Mouse (Mus musculus): Measurements from ENCODE around the gene Vps52. TPM values are rescaled to one million over a fixed set of nuclear protein-coding genes. Genes with fewer than 3 reads are reported as not detected.

Vps52 gene
- polyA plus RNA-seq, 1 experiment from 2014 or later, result 39.4 TPM

DNA sequence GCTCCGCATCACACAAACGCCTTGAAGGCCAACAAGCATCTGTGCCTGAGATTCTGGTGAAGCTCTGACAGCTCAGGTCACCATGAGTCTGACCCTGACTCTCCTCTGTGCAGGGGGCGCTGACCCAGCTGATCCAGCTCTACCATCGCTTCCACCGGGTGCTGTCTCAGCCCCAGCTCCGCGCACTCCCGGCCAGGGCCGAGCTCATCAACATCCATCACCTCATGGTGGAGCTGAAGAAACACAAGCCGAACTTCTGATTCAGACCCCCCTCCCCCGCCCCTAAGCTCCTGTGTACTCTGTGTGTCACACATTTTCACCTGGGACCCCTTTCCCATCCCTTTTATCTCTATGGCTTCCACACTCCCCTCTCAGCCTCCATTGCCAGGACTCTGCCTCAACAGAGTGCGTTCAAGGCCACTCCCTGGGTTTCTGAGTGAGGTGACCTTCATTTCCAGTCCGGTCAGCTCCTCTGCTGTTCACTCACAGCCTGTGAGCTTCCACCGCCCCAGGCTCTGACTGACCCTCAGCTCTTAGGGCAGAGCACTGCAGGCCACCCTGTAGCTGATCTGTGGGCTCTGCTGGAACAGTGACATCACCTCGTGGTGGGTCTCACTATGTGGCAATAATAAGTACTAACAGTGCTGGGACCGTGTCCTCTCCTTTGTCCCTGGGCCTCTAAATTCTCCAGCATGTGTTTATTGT, 10.4 kb downstream of the Vps52 start:
- Histone ChIP-seq H3K27ac (ENCODE audit: low read depth, low read length) (no peak overlapping the region), H3K36me3 (ENCODE audit: control insufficient read depth, insufficient read depth, low read length) (no peaks in the 10 kb centered on the region), H3K27me3 (ENCODE audit: control insufficient read depth, insufficient read depth, low read length) (no peaks in the 10 kb centered on the region), H3K4me3 (ENCODE audit: low read depth, low read length) (no peak overlapping the region), H3K9me3 (ENCODE audit: control insufficient read depth, low read length) (no peaks in the 10 kb centered on the region), H3K4me1 (replicated peaks; ENCODE audit: control insufficient read depth, insufficient read depth, low read length) (no peaks in the 10 kb centered on the region), H3K9ac (ENCODE audit: low read depth, low read length) (no peak overlapping the region), H3K4me2 (replicated peaks; ENCODE audit: low read depth, low read length) (no peak overlapping the region)
- ATAC-seq (ENCODE audit: low FRiP score) (no peak), DNase-seq (ENCODE audit: low spot score) (no peak)
- 87% methylated on average over 16 of the region's 16 CpGs for WGBS

DNA sequence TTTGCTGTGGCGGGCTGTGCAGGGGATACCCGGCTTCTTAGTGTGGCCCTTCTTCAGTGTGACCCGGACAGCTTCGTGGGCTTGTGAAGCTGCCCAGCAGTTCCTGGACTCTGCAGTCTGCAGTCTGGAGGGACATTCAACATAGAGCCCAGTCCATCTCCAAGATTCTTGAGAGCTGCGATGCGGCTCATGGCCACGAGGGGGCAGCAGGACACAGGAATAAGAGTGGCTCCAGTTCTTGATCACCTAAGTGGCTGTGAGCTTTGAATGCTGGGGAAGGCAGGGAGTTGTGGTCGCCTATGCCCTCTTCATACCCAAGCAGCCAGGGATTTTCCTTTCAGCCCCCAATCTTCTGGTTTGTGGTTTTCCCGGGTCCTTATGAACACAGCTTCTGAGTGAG, 12.9 kb downstream of the Vps52 start:
- H3K4me2 ChIP-seq (replicated peaks; ENCODE audit: low read depth, low read length), result no peak overlapping the region
- H3K27ac ChIP-seq (ENCODE audit: low read depth, low read length), result no peak overlapping the region
- ATAC-seq (ENCODE audit: low FRiP score), result peak; percentile 56

DNA sequence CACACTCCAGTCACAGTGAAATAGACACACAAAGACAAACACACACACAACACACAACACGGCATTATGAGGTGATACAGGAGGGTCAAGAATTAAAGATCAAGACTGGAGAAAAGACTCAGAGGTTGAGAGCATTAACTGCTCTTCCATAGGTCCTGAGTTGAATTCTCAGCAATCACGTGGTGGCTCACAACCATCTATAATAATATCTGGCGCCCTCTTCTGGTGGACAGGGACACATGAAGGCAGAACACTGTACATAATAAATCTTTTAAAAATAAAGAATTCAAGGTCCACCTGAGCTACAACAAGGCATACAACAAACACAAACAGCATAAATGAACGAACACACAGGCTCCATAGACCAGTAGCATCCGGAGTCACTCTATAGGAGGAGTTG, 13.3 kb downstream of the Vps52 start:
- no peaks in the 10 kb centered on the region for H3K36me3 ChIP-seq (ENCODE audit: control insufficient read depth, insufficient read depth, low read length)
- no peaks in the 10 kb centered on the region for H3K4me1 ChIP-seq (replicated peaks; ENCODE audit: control insufficient read depth, insufficient read depth, low read length)
- H3K9me3 ChIP-seq (ENCODE audit: control insufficient read depth, low read length), result no peaks in the 10 kb centered on the region
- H3K9ac ChIP-seq (ENCODE audit: low read depth, low read length), result no peak overlapping the region
- H3K27ac ChIP-seq (ENCODE audit: low read depth, low read length), result no peak overlapping the region
- no peak overlapping the region for H3K4me3 ChIP-seq (ENCODE audit: low read depth, low read length)
- WGBS, result 35% methylated on average over 5 of the region's 5 CpGs
- no peak overlapping the region for H3K4me2 ChIP-seq (replicated peaks; ENCODE audit: low read depth, low read length)
- DNase-seq (ENCODE audit: low spot score) (peak; percentile 57), ATAC-seq (ENCODE audit: low FRiP score) (peak; percentile 43)
- no peaks in the 10 kb centered on the region for H3K27me3 ChIP-seq (ENCODE audit: control insufficient read depth, insufficient read depth, low read length)

More for the DNA sequence above, 12.9 kb downstream of the Vps52 start:
- no peaks in the 10 kb centered on the region for H3K4me1 ChIP-seq (replicated peaks; ENCODE audit: control insufficient read depth, insufficient read depth, low read length)
- H3K27me3 ChIP-seq (ENCODE audit: control insufficient read depth, insufficient read depth, low read length), result no peaks in the 10 kb centered on the region
- H3K9me3 ChIP-seq (ENCODE audit: control insufficient read depth, low read length), result no peaks in the 10 kb centered on the region
- H3K4me3 ChIP-seq (ENCODE audit: low read depth, low read length), result no peak overlapping the region
- WGBS, result 2% methylated on average over 9 of the region's 9 CpGs
- no peaks in the 10 kb centered on the region for H3K36me3 ChIP-seq (ENCODE audit: control insufficient read depth, insufficient read depth, low read length)
- DNase-seq (ENCODE audit: low spot score), result peak; percentile 93
- H3K9ac ChIP-seq (ENCODE audit: low read depth, low read length), result no peak overlapping the region

DNA sequence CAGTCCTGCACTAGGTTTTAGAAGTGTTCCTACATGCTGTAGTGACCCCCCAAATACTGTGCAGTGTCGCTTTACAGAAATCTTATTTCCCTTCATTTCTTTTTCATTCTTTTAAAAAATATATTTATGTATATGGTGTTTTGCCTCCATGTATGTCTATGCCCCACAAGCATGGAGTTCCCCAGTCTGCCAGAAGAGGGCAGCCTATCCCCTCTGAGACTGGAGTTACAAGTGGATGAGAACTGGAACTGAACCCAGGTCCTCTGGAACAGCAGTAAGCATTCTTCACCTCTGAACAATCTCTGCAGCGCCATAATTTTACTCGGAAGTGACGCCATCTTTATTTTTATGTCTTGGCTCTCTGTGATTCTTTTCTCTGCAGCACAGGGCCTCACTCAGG, 13.8 kb downstream of the Vps52 start:
- no peak for DNase-seq (ENCODE audit: low spot score)
- no peak overlapping the region for H3K9ac ChIP-seq (ENCODE audit: low read depth, low read length)
- no peak overlapping the region for H3K4me3 ChIP-seq (ENCODE audit: low read depth, low read length)
- H3K4me2 ChIP-seq (replicated peaks; ENCODE audit: low read depth, low read length), result no peak overlapping the region
- no peaks in the 10 kb centered on the region for H3K4me1 ChIP-seq (replicated peaks; ENCODE audit: control insufficient read depth, insufficient read depth, low read length)
- H3K36me3 ChIP-seq (ENCODE audit: control insufficient read depth, insufficient read depth, low read length), result no peaks in the 10 kb centered on the region
- no peaks in the 10 kb centered on the region for H3K27me3 ChIP-seq (ENCODE audit: control insufficient read depth, insufficient read depth, low read length)
- no peaks in the 10 kb centered on the region for H3K9me3 ChIP-seq (ENCODE audit: control insufficient read depth, low read length)
- ATAC-seq (ENCODE audit: low FRiP score), result no peak
- 73% methylated on average over 4 of the region's 4 CpGs for WGBS
- H3K27ac ChIP-seq (ENCODE audit: low read depth, low read length), result no peak overlapping the region

DNA sequence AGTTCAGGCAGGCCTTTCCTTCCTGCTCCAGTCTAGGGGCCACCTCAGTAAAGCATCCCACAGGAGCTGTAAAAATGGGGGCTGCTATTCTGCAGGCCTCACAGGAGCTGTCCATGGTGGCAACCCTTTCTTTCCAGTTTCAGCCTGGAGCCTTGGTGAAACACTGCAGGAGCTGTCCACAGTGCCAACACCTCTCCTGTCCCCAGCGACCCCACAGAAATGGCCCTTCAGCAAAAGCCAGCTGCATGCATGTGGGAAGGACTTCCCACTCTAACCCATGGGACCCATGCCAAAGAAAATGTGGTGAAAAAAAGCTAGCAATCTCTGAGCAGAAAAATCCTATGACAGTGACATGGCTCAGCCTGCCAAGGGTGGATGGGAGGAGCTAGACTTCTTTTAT, 17.1 kb downstream of the Vps52 start:
- Histone ChIP-seq H3K9me3 (ENCODE audit: control insufficient read depth, low read length) (no peaks in the 10 kb centered on the region), H3K9ac (ENCODE audit: low read depth, low read length) (no peak overlapping the region), H3K4me1 (replicated peaks; ENCODE audit: control insufficient read depth, insufficient read depth, low read length) (no peaks in the 10 kb centered on the region), H3K4me3 (ENCODE audit: low read depth, low read length) (no peak overlapping the region), H3K4me2 (replicated peaks; ENCODE audit: low read depth, low read length) (no peak overlapping the region), H3K36me3 (ENCODE audit: control insufficient read depth, insufficient read depth, low read length) (no peaks in the 10 kb centered on the region), H3K27ac (ENCODE audit: low read depth, low read length) (no peak overlapping the region), H3K27me3 (ENCODE audit: control insufficient read depth, insufficient read depth, low read length) (peaks cover 10% of the 10 kb centered on the region)
- DNase-seq (ENCODE audit: low spot score) (peak; percentile 53), ATAC-seq (ENCODE audit: low FRiP score) (no peak)
- WGBS, result 8% methylated on average over 1 of the region's 1 CpGs

DNA sequence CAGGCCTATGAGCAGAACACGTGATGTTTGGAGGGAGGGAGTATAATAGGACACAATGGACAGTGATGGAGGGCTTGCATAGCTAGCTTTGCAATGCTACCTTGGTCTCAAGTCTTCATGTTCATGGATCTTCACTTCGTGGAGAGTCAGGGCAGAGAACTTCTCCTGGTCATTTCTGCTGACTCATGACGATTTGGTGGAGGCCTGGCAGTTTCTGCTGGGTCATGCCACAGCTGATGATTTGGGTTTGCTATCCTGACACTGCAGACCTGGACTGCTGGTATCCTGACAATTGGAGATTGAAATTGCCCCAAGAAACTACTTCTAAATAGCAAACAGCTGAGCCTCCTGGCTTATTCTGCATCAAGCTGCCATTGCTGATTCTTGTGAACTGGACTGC, 18.0 kb downstream of the Vps52 start:
- Histone ChIP-seq H3K9me3 (ENCODE audit: control insufficient read depth, low read length) (no peaks in the 10 kb centered on the region), H3K27ac (ENCODE audit: low read depth, low read length) (no peak overlapping the region), H3K4me1 (replicated peaks; ENCODE audit: control insufficient read depth, insufficient read depth, low read length) (no peaks in the 10 kb centered on the region), H3K36me3 (ENCODE audit: control insufficient read depth, insufficient read depth, low read length) (no peaks in the 10 kb centered on the region), H3K27me3 (ENCODE audit: control insufficient read depth, insufficient read depth, low read length) (peaks cover 19% of the 10 kb centered on the region), H3K9ac (ENCODE audit: low read depth, low read length) (no peak overlapping the region), H3K4me2 (replicated peaks; ENCODE audit: low read depth, low read length) (no peak overlapping the region), H3K4me3 (ENCODE audit: low read depth, low read length) (no peak overlapping the region)
- ATAC-seq (ENCODE audit: low FRiP score) (no peak), DNase-seq (ENCODE audit: low spot score) (no peak)
- WGBS, result 62% methylated on average over 3 of the region's 3 CpGs

DNA sequence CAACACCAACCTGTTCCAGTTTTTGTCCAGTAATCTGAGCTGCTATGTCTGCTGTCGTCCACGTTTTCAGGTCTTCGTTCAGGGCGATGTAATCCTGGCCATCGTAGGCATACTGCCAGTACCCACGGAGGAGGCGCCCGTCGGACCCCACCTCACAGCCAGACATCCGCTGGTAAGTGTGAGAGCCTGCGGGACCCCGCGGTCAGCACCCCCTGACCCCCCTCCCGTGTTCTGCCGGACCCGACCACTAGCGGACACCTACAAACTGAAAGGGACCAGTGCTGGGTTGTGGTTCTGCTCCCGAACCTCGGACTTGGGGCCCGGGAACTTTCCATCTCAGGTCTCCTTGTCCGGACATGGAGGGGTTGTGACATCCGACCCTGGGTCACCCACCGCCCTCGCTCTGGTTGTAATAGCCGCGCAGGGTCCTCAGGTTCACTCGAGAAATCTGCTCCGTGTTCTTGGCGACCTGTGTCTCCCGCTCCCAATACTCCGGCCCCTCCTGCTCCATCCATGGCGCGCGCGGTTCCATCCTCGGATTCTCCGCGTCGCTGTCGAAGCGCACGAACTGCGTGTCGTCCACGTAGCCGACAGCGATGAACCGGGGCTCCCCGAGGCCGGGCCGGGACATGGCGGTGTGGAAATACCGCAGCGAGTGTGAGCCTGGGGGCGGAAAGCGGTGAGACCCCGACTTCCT, 22.4 kb downstream of the Vps52 start:
- Histone ChIP-seq H3K4me2 (replicated peaks; ENCODE audit: low read depth, low read length) (peak overlapping the region; percentile 47), H3K36me3 (ENCODE audit: control insufficient read depth, insufficient read depth, low read length) (no peaks in the 10 kb centered on the region), H3K27me3 (ENCODE audit: control insufficient read depth, insufficient read depth, low read length) (peaks cover 30% of the 10 kb centered on the region), H3K4me3 (ENCODE audit: low read depth, low read length) (peak overlapping the region; percentile 23), H3K4me1 (replicated peaks; ENCODE audit: control insufficient read depth, insufficient read depth, low read length) (no peaks in the 10 kb centered on the region), H3K9me3 (ENCODE audit: control insufficient read depth, low read length) (no peaks in the 10 kb centered on the region), H3K9ac (ENCODE audit: low read depth, low read length) (no peak overlapping the region), H3K27ac (ENCODE audit: low read depth, low read length) (no peak overlapping the region)
- ATAC-seq (ENCODE audit: low FRiP score) (no peak), DNase-seq (ENCODE audit: low spot score) (peak; percentile 6)
- 2% methylated on average over 57 of the region's 57 CpGs for WGBS

DNA sequence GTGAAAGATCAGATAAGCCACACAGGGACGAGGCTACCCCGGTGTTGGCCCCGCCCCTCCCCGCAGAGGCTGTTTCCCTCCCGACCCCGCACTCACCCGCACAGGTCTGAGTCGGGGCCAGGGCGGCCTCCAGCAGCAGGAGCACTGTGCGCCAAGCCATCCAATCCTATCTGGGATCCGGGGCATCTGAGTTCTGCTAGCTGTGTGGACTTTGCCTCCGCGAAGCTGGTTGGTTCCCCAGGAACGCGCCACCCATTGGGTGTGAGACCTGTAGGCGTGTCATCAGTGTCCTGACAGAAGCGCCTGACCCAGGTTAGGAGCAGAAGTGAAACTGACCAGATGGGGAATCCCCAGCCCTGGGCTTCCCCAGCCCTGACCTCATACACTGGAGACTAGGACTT, 23.0 kb downstream of the Vps52 start:
- ATAC-seq (ENCODE audit: low FRiP score) (0 out of 2 replicates have a peak, but pooled peaks have one; percentile 20), DNase-seq (ENCODE audit: low spot score) (peak; percentile 31)
- no peaks in the 10 kb centered on the region for H3K9me3 ChIP-seq (ENCODE audit: control insufficient read depth, low read length)
- H3K9ac ChIP-seq (ENCODE audit: low read depth, low read length), result no peak overlapping the region
- H3K4me2 ChIP-seq (replicated peaks; ENCODE audit: low read depth, low read length), result peak overlapping the region; percentile 47
- no peaks in the 10 kb centered on the region for H3K36me3 ChIP-seq (ENCODE audit: control insufficient read depth, insufficient read depth, low read length)
- WGBS, result 0% methylated on average over 17 of the region's 17 CpGs
- no peaks in the 10 kb centered on the region for H3K4me1 ChIP-seq (replicated peaks; ENCODE audit: control insufficient read depth, insufficient read depth, low read length)
- H3K4me3 ChIP-seq (ENCODE audit: low read depth, low read length), result peak overlapping the region; percentile 23
- H3K27me3 ChIP-seq (ENCODE audit: control insufficient read depth, insufficient read depth, low read length), result peaks cover 30% of the 10 kb centered on the region
- no peak overlapping the region for H3K27ac ChIP-seq (ENCODE audit: low read depth, low read length)

DNA sequence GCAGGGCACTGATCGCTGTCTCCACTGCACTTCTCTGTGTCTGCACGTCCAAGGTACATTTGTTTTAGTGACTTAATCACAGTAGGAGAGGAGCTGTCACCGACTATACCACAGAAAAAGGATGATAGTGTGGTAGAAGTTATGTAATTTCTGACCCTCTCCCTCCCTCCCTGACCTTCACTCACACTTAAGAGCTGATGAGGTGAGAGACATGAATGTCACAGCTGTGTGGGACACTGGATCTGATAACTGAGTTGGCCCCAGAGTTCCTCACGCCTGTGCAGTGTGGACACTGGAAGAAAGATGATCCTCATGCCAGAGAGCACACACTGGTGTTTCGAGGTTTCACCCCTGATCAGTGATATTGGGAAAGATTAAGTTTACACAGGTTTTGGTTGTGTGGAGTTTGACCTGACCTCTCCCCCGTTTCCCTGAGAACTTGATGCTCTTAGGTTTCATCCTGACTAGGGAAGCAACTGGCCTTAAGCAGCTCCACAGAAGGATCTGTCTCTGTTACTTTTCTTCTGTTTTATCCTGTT, 24.0 kb downstream of the Vps52 start:
- no peak for DNase-seq (ENCODE audit: low spot score)
- no peak for ATAC-seq (ENCODE audit: low FRiP score)
- H3K4me1 ChIP-seq (replicated peaks; ENCODE audit: control insufficient read depth, insufficient read depth, low read length), result no peaks in the 10 kb centered on the region
- 83% methylated on average over 6 of the region's 6 CpGs for WGBS
- no peak overlapping the region for H3K4me3 ChIP-seq (ENCODE audit: low read depth, low read length)
- no peaks in the 10 kb centered on the region for H3K36me3 ChIP-seq (ENCODE audit: control insufficient read depth, insufficient read depth, low read length)
- H3K27ac ChIP-seq (ENCODE audit: low read depth, low read length), result no peak overlapping the region
- no peaks in the 10 kb centered on the region for H3K9me3 ChIP-seq (ENCODE audit: control insufficient read depth, low read length)
- peaks cover 30% of the 10 kb centered on the region for H3K27me3 ChIP-seq (ENCODE audit: control insufficient read depth, insufficient read depth, low read length)
- no peak overlapping the region for H3K4me2 ChIP-seq (replicated peaks; ENCODE audit: low read depth, low read length)
- no peak overlapping the region for H3K9ac ChIP-seq (ENCODE audit: low read depth, low read length)
